Mouse (Mus musculus) MEL (cell line): ENCODE results near the gene Nfkbie. TPM values are rescaled to one million over a fixed set of nuclear protein-coding genes. Genes with fewer than 3 reads are reported as not detected.
A peak's percentile ranks its signal among the peaks of the same experiment; 100 is the strongest.

Experiments
- DNase-seq: peaks from one replicate; pipeline ENCODE4 v3.0.0; 2011; ENCODE audit warnings: low read depth, low spot score
- H3K27ac ChIP-seq: 2 replicates; pipeline ENCODE4 v1.5.1; 2012; ENCODE audit warnings: low read depth, mild to moderate bottlenecking, control low read depth, low read length, moderate library complexity; ENCODE audit not compliant: control insufficient read depth
- H3K27me3 ChIP-seq, 2 experiments: fragments of 150-350 bp in 1 of 2; sonication (generic) in 1 of 2; 2 replicates each; pipeline ENCODE4 v1.6.1; 2012; ENCODE audit warnings: low read length in 2 of 2, mild to moderate bottlenecking in 2 of 2, improper control_type of control experiment in 1 of 2, moderate library complexity in 1 of 2; ENCODE audit not compliant: insufficient read depth in 2 of 2, control insufficient read depth in 1 of 2
- H3K36me3 ChIP-seq, 2 experiments: 2 replicates each; pipeline ENCODE4 v1.6.1; 2012 to 2014; ENCODE audit warnings: low read length in 2 of 2, improper control_type of control experiment in 1 of 2, inconsistent platforms in 1 of 2, mild to moderate bottlenecking in 1 of 2; ENCODE audit not compliant: insufficient read depth in 2 of 2, control insufficient read depth in 1 of 2
- H3K4me1 ChIP-seq, 2 experiments: fragments of 150-350 bp in 1 of 2; sonication (generic) in 1 of 2; 2 replicates each; pipeline ENCODE4 v1.6.1; 2012; ENCODE audit warnings: low read length in 2 of 2, improper control_type of control experiment in 1 of 2, mild to moderate bottlenecking in 1 of 2; ENCODE audit not compliant: insufficient read depth in 2 of 2, control insufficient read depth in 1 of 2
- H3K4me3 ChIP-seq, 2 experiments: fragments of 150-350 bp in 1 of 2; sonication (generic) in 1 of 2; 2 replicates each; pipeline ENCODE4 v1.5.1; 2012; ENCODE audit warnings: low read depth in 2 of 2, low read length in 2 of 2, mild to moderate bottlenecking in 2 of 2, moderate library complexity in 2 of 2, control low read depth in 1 of 2, improper control_type of control experiment in 1 of 2; ENCODE audit not compliant: control insufficient read depth in 1 of 2, insufficient read depth in 1 of 2
- H3K79me2 ChIP-seq: 2 replicates; pipeline ENCODE4 v1.6.1; 2012; ENCODE audit warnings: mild to moderate bottlenecking, low read length, moderate library complexity; ENCODE audit not compliant: control insufficient read depth, poor library complexity, insufficient read depth
- H3K9ac ChIP-seq: 2 replicates; pipeline ENCODE4 v1.6.1; 2012; ENCODE audit warnings: low read depth, mild to moderate bottlenecking, control low read depth, low read length, moderate library complexity; ENCODE audit not compliant: control insufficient read depth, poor library complexity, severe bottlenecking
- H3K9me3 ChIP-seq: fragments of 150-350 bp; sonication (generic); replicated peaks from 2 replicates; pipeline ENCODE4 v1.6.1; 2012; ENCODE audit warnings: mild to moderate bottlenecking, low read length, improper control_type of control experiment, moderate library complexity; ENCODE audit not compliant: insufficient read depth
- BHLHE40 ChIP-seq: IDR thresholded peaks from 2 replicates; pipeline ENCODE4 v1.6.1; 2012; ENCODE audit warnings: low read depth, mild to moderate bottlenecking, inconsistent platforms, low read length, improper control_type of control experiment, borderline replicate concordance
- CHD1 ChIP-seq: IDR thresholded peaks from 2 replicates; pipeline ENCODE4 v1.6.1; 2012; ENCODE audit warnings: low read depth, mild to moderate bottlenecking, inconsistent platforms, low read length, improper control_type of control experiment
- E2F4 ChIP-seq: IDR thresholded peaks from 2 replicates; pipeline ENCODE4 v1.6.1; 2011; ENCODE audit warnings: low read depth, low read length, improper control_type of control experiment, borderline replicate concordance
- ELF1 ChIP-seq: IDR thresholded peaks from 2 replicates; pipeline ENCODE4 v1.6.1; 2014; ENCODE audit warnings: low read depth, mild to moderate bottlenecking, inconsistent platforms, low read length, improper control_type of control experiment, moderate library complexity
- ETS1 ChIP-seq: IDR thresholded peaks from 2 replicates; pipeline ENCODE4 v1.6.1; 2012; ENCODE audit warnings: low read depth, mild to moderate bottlenecking, inconsistent platforms, low read length, improper control_type of control experiment, moderate library complexity
- GABPA ChIP-seq: IDR thresholded peaks from 2 replicates; pipeline ENCODE4 v1.6.1; 2012; ENCODE audit warnings: low read depth, mild to moderate bottlenecking, inconsistent platforms, low read length, improper control_type of control experiment, moderate library complexity
- GATA1 ChIP-seq: IDR thresholded peaks from 2 replicates; pipeline ENCODE4 v1.6.1; 2011; ENCODE audit warnings: low read depth, low read length, improper control_type of control experiment
- HCFC1 ChIP-seq: IDR thresholded peaks from 2 replicates; pipeline ENCODE4 v1.6.1; 2012; ENCODE audit warnings: low read depth, mild to moderate bottlenecking, inconsistent platforms, low read length, improper control_type of control experiment, moderate library complexity
- KAT2A ChIP-seq: conservative IDR thresholded peaks from 2 replicates; pipeline ENCODE4 v1.6.1; 2012; ENCODE audit warnings: low read depth, low read length, improper control_type of control experiment, inconsistent platforms
- MAX ChIP-seq: IDR thresholded peaks from 2 replicates; pipeline ENCODE4 v1.6.1; 2011; ENCODE audit warnings: low read length, improper control_type of control experiment
- MAZ ChIP-seq: IDR thresholded peaks from 2 replicates; pipeline ENCODE4 v1.6.1; 2012; ENCODE audit warnings: low read depth, mild to moderate bottlenecking, inconsistent platforms, low read length, improper control_type of control experiment
- MEF2A ChIP-seq: IDR thresholded peaks from 2 replicates; pipeline ENCODE4 v1.6.1; 2014; ENCODE audit warnings: low read depth, mild to moderate bottlenecking, inconsistent platforms, low read length, improper control_type of control experiment; ENCODE audit not compliant: poor library complexity, insufficient replicate concordance, severe bottlenecking; ENCODE audit errors: extremely low read depth
- MXI1 ChIP-seq: IDR thresholded peaks from 2 replicates; pipeline ENCODE4 v1.6.1; 2011; ENCODE audit warnings: mild to moderate bottlenecking, low read depth, low read length, improper control_type of control experiment
- MYB ChIP-seq: IDR thresholded peaks from 2 replicates; pipeline ENCODE4 v1.6.1; 2011; ENCODE audit warnings: mild to moderate bottlenecking, low read depth, low read length, improper control_type of control experiment
- MYC ChIP-seq: IDR thresholded peaks from 2 replicates; pipeline ENCODE4 v1.6.1; 2011; ENCODE audit warnings: low read depth, mild to moderate bottlenecking, low read length, improper control_type of control experiment, moderate library complexity
- NELFE ChIP-seq: IDR thresholded peaks from 2 replicates; pipeline ENCODE4 v1.6.1; 2011; ENCODE audit warnings: low read depth, low read length, improper control_type of control experiment
- NRF1 ChIP-seq: IDR thresholded peaks from 2 replicates; pipeline ENCODE4 v1.6.1; 2014; ENCODE audit warnings: low read depth, mild to moderate bottlenecking, inconsistent platforms, low read length, improper control_type of control experiment, moderate library complexity; ENCODE audit not compliant: poor library complexity, insufficient read depth, severe bottlenecking
- POLR2A ChIP-seq, 2 experiments: IDR thresholded peaks; 2 replicates each; pipeline ENCODE4 v1.6.1; 2011 to 2012; ENCODE audit warnings: low read length in 2 of 2, mild to moderate bottlenecking in 2 of 2, control low read depth in 1 of 2, improper control_type of control experiment in 1 of 2, low read depth in 1 of 2, moderate library complexity in 1 of 2; ENCODE audit not compliant: control insufficient read depth in 1 of 2, insufficient read depth in 1 of 2, poor library complexity in 1 of 2
- POLR2AphosphoS5 ChIP-seq: IDR thresholded peaks from 2 replicates; pipeline ENCODE4 v1.6.1; 2012; ENCODE audit warnings: low read depth, borderline replicate concordance, mild to moderate bottlenecking, inconsistent platforms, low read length, moderate library complexity, mixed read lengths
- RAD21 ChIP-seq: IDR thresholded peaks from 2 replicates; pipeline ENCODE4 v1.6.1; 2011; ENCODE audit warnings: mild to moderate bottlenecking, low read depth, low read length, improper control_type of control experiment
- RCOR1 ChIP-seq: IDR thresholded peaks from 2 replicates; pipeline ENCODE4 v1.6.1; 2012; ENCODE audit warnings: low read depth, mild to moderate bottlenecking, inconsistent platforms, low read length, improper control_type of control experiment
- SIN3A ChIP-seq: IDR thresholded peaks from 2 replicates; pipeline ENCODE4 v1.6.1; 2012; ENCODE audit warnings: low read length, improper control_type of control experiment, inconsistent platforms
- TCF12 ChIP-seq: IDR thresholded peaks from 2 replicates; pipeline ENCODE4 v1.6.1; 2014; ENCODE audit warnings: low read depth, mild to moderate bottlenecking, inconsistent platforms, low read length, improper control_type of control experiment, moderate library complexity
- UBTF ChIP-seq: IDR thresholded peaks from 2 replicates; pipeline ENCODE4 v1.6.1; 2012; ENCODE audit warnings: low read depth, mild to moderate bottlenecking, inconsistent platforms, low read length, improper control_type of control experiment, moderate library complexity, borderline replicate concordance; ENCODE audit not compliant: insufficient read depth
- USF2 ChIP-seq, 2 experiments: IDR thresholded peaks; 2 replicates each; pipeline ENCODE4 v1.6.1; 2011 to 2012; ENCODE audit warnings: improper control_type of control experiment in 2 of 2, low read length in 2 of 2, borderline replicate concordance in 1 of 2, inconsistent platforms in 1 of 2, low read depth in 1 of 2, mild to moderate bottlenecking in 1 of 2; ENCODE audit not compliant: insufficient read depth in 1 of 2
- ZKSCAN1 ChIP-seq: IDR thresholded peaks from 2 replicates; pipeline ENCODE4 v1.6.1; 2012; ENCODE audit warnings: low read depth, mild to moderate bottlenecking, inconsistent platforms, low read length, improper control_type of control experiment, moderate library complexity
- ZMIZ1 ChIP-seq: IDR thresholded peaks from 2 replicates; pipeline ENCODE4 v1.6.1; 2012; ENCODE audit warnings: low read depth, mild to moderate bottlenecking, inconsistent platforms, low read length, improper control_type of control experiment, moderate library complexity
- polyA plus RNA-seq, 2 experiments: library from polyadenylated mRNA; stranded (reverse) in 1 of 2; unstranded in 1 of 2; fragments of >175 nt in 1 of 2; fragments of >200 nt in 1 of 2; gene quantifications; 2 replicates each; pipeline versions ENCODE4 v1.2.1 to v1.2.4; 2012; ENCODE audit warnings: low replicate concordance in 2 of 2, low read depth in 1 of 2; ENCODE audit not compliant: insufficient read length in 2 of 2, insufficient read depth in 1 of 2, missing spikeins in 1 of 2
- total RNA-seq: library from RNA; depleted of rRNA; stranded (reverse); fragments of 300-350 nt; gene quantifications from 2 replicates; pipeline ENCODE4 v1.2.3, GENCODE M21; 2012

The Nfkbie gene
- total and polyA plus RNA-seq, 3 experiments: 2.7 to 5.7 TPM; not detected in 1

GRCm38 (mm10) chr17:45592606-45593431 is 37.3 kb downstream of the Nfkbie start:
- Histone ChIP-seq H3K27me3 (no peaks in the 10 kb centered on the region), H3K9me3 (no peaks in the 10 kb centered on the region), H3K36me3 (peaks cover 8 to 25% of the 10 kb centered on the region in 2 experiments; a peak in 3 of 4 replicates)
- DNase-seq: peak; percentile 66
- TF ChIP-seq MAZ (no peak), CHD1 (peak; percentile 65; the same call in 1 of the 2 replicates), HCFC1 (0 out of 2 replicates have a peak, but pooled peaks have one; percentile 33), MYB (no peak), SIN3A (no peak; the same call in 1 of the 2 replicates), MXI1 (peak; percentile 75), MYC (0 out of 2 replicates have a peak, but pooled peaks have one; percentile 32), ETS1 (no peak)
- TF ChIP-seq, all 39 proteins: peak for 4
- H3K4me1 ChIP-seq: peaks cover 15 to 35% of the 10 kb centered on the region in 2 experiments
- peak overlapping the region; percentile 60 to 80 for H3K4me3 ChIP-seq
- H3K79me2 ChIP-seq: peaks cover 41% of the 10 kb centered on the region
- peak overlapping the region; percentile 80 for H3K9ac ChIP-seq
- H3K27ac ChIP-seq: peak overlapping the region; percentile 64

GRCm38 (mm10) chr17:45593479-45593878 is 38.0 kb downstream of the Nfkbie start:
- H3K36me3 ChIP-seq: peaks cover 5 to 30% of the 10 kb centered on the region in 2 experiments; a peak in 3 of 4 replicates
- H3K9ac ChIP-seq: peak overlapping the region; percentile 80
- H3K4me1 ChIP-seq: peaks cover 20 to 41% of the 10 kb centered on the region in 2 experiments
- peak; percentile 78 for DNase-seq
- no peaks in the 10 kb centered on the region for H3K27me3 ChIP-seq
- H3K79me2 ChIP-seq: peaks cover 41% of the 10 kb centered on the region
- H3K4me3 ChIP-seq: peak overlapping the region; percentile 60 to 80
- H3K27ac ChIP-seq: peak overlapping the region; percentile 64
- H3K9me3 ChIP-seq: no peaks in the 10 kb centered on the region
- 0 out of 2 replicates have a peak, but pooled peaks have one; percentile 65 for TF ChIP-seq ZMIZ1
- no peak for TF ChIP-seq GABPA
- peak; percentile 30; the same call in 1 of the 2 replicates for TF ChIP-seq NELFE
- TF ChIP-seq USF2 (IDR thresholded peaks at IDR 0.05; ENCODE audit: borderline replicate concordance in 1 of 2, insufficient read depth in 1 of 2, low read depth in 1 of 2, low read length in 2 of 2): no peak
- peak; percentile 78 for TF ChIP-seq MAZ
- TF ChIP-seq KAT2A: no peak
- TF ChIP-seq MYC: no peak
- 0 out of 2 replicates have a peak, but pooled peaks have one; percentile 6 for TF ChIP-seq ELF1
- no peak for TF ChIP-seq ZKSCAN1
- no peak for TF ChIP-seq POLR2AphosphoS5
- 0 out of 2 replicates have a peak, but pooled peaks have one; percentile 12 for TF ChIP-seq MEF2A
- TF ChIP-seq SIN3A: peak; percentile 60; the same call in 1 of the 2 replicates
- TF ChIP-seq RAD21: no peak; the same call in 1 of the 2 replicates
- TF ChIP-seq BHLHE40: peak; percentile 65; the same call in 1 of the 2 replicates
- TF ChIP-seq TCF12: peak; percentile 94
- no peak for TF ChIP-seq UBTF
- peak; percentile 76 for TF ChIP-seq ETS1
- peak; percentile 53 for TF ChIP-seq RCOR1
- no peak for TF ChIP-seq NRF1
- TF ChIP-seq MYB: no peak
- no peak for TF ChIP-seq POLR2A (IDR thresholded peaks at IDR 0.05; ENCODE audit: control insufficient read depth in 1 of 2, insufficient read depth in 1 of 2, low read depth in 1 of 2, low read length in 2 of 2, poor library complexity in 1 of 2)
- TF ChIP-seq MAX: no peak
- TF ChIP-seq GATA1: peak; percentile 89
- TF ChIP-seq E2F4: no peak
- no peak for TF ChIP-seq HCFC1
